Mouse (Mus musculus): Measurements from ENCODE around the gene Skp1a. TPM values are rescaled to one million over a fixed set of nuclear protein-coding genes. Genes with fewer than 3 reads are reported as not detected.
A peak's percentile ranks its signal among the peaks of the same experiment; 100 is the strongest.

Gene Skp1a
- polyA plus RNA-seq, 1 experiment from 2014 or later: 1,103 TPM

- peak overlapping the region; percentile 98 for H3K4me3 ChIP-seq
- H3K9me3 ChIP-seq: no peaks in the 10 kb centered on the region
- H3K36me3 ChIP-seq: no peaks in the 10 kb centered on the region; the same call in 1 of the 2 replicates
- H3K4me1 ChIP-seq (replicated peaks): peaks cover 26% of the 10 kb centered on the region
- H3K4me2 ChIP-seq: peak overlapping the region; percentile 64
- peak overlapping the region; percentile 99 for H3K27ac ChIP-seq
- ATAC-seq (ENCODE audit: low FRiP score): no peak
- H3K9ac ChIP-seq: peak overlapping the region; percentile 99
- 70% methylated on average over 5 of the region's 5 CpGs for WGBS
- H3K27me3 ChIP-seq: no peaks in the 10 kb centered on the region
Observed at GRCm38 (mm10) chr11:52230694-52231093, 1.1 kb upstream of the Skp1a start.

- peaks cover 26% of the 10 kb centered on the region for H3K4me1 ChIP-seq (replicated peaks)
- 43% methylated on average over 3 of the region's 3 CpGs for WGBS
- peaks cover 12% of the 10 kb centered on the region for H3K36me3 ChIP-seq
- no peak for ATAC-seq (ENCODE audit: low FRiP score)
- H3K9me3 ChIP-seq: no peaks in the 10 kb centered on the region
- peak overlapping the region; percentile 98 for H3K4me3 ChIP-seq
- H3K27ac ChIP-seq: no peak overlapping the region
- H3K4me2 ChIP-seq: peak overlapping the region; percentile 72
- peak overlapping the region; percentile 99 for H3K9ac ChIP-seq
- no peaks in the 10 kb centered on the region for H3K27me3 ChIP-seq
Observed at GRCm38 (mm10) chr11:52233043-52233653, 1.4 kb downstream of the Skp1a start.

- Histone ChIP-seq H3K4me2 (peak overlapping the region; percentile 72), H3K27me3 (no peaks in the 10 kb centered on the region), H3K9ac (peak overlapping the region; percentile 43; the same call in 1 of the 2 replicates), H3K4me3 (peak overlapping the region; percentile 98; the same call in 1 of the 2 replicates), H3K27ac (no peak overlapping the region), H3K4me1 (replicated peaks) (peaks cover 26% of the 10 kb centered on the region), H3K36me3 (peaks cover 18% of the 10 kb centered on the region), H3K9me3 (no peaks in the 10 kb centered on the region)
- ATAC-seq (ENCODE audit: low FRiP score): no peak
- 100% methylated on average over 1 of the region's 1 CpGs for WGBS
Observed at GRCm38 (mm10) chr11:52233906-52234305, 2.1 kb downstream of the Skp1a start.

GRCm38 (mm10) chr11:52234509-52234908 lies 2.7 kb downstream of the Skp1a start:
- Histone ChIP-seq H3K9ac (no peak overlapping the region), H3K4me1 (replicated peaks) (peaks cover 26% of the 10 kb centered on the region), H3K27ac (no peak overlapping the region), H3K36me3 (peaks cover 24% of the 10 kb centered on the region), H3K4me3 (no peak overlapping the region), H3K4me2 (0 out of 2 replicates have a peak overlapping the region, but pooled peaks have one; percentile 15), H3K9me3 (no peaks in the 10 kb centered on the region), H3K27me3 (no peaks in the 10 kb centered on the region)
- no peak for ATAC-seq (ENCODE audit: low FRiP score)

- no peaks in the 10 kb centered on the region for H3K9me3 ChIP-seq
- H3K4me3 ChIP-seq: no peak overlapping the region
- no peak for ATAC-seq (ENCODE audit: low FRiP score)
- H3K27me3 ChIP-seq: no peaks in the 10 kb centered on the region
- H3K9ac ChIP-seq: no peak overlapping the region
- WGBS: 90% methylated on average over 4 of the region's 4 CpGs
- peaks cover 68% of the 10 kb centered on the region for H3K36me3 ChIP-seq
- H3K4me1 ChIP-seq (replicated peaks): no peaks in the 10 kb centered on the region
- H3K4me2 ChIP-seq: no peak overlapping the region
- H3K27ac ChIP-seq: no peak overlapping the region
Observed at GRCm38 (mm10) chr11:52240898-52241542, 9.2 kb downstream of the Skp1a start.

GRCm38 (mm10) chr11:52249452-52249851 lies 17.7 kb downstream of the Skp1a start:
- WGBS: 86% methylated on average over 2 of the region's 2 CpGs
- no peak overlapping the region for H3K4me3 ChIP-seq
- no peaks in the 10 kb centered on the region for H3K27me3 ChIP-seq
- no peak overlapping the region for H3K4me2 ChIP-seq
- H3K4me1 ChIP-seq (replicated peaks): no peaks in the 10 kb centered on the region
- H3K36me3 ChIP-seq: peaks cover 46% of the 10 kb centered on the region
- no peak overlapping the region for H3K9ac ChIP-seq
- no peaks in the 10 kb centered on the region for H3K9me3 ChIP-seq
- no peak overlapping the region for H3K27ac ChIP-seq
- no peak for ATAC-seq (ENCODE audit: low FRiP score)

- 85% methylated on average over 5 of the region's 5 CpGs for WGBS
- H3K4me2 ChIP-seq: no peak overlapping the region
- no peak overlapping the region for H3K9ac ChIP-seq
Observed at GRCm38 (mm10) chr11:52251770-52252169, 20.0 kb downstream of the Skp1a start.

GRCm38 (mm10) chr11:52252692-52253091 lies 20.9 kb downstream of the Skp1a start:
- Histone ChIP-seq H3K4me3 (no peak overlapping the region), H3K9ac (no peak overlapping the region), H3K36me3 (peaks cover 24% of the 10 kb centered on the region), H3K4me1 (replicated peaks) (no peaks in the 10 kb centered on the region), H3K9me3 (no peaks in the 10 kb centered on the region), H3K27me3 (no peaks in the 10 kb centered on the region), H3K4me2 (no peak overlapping the region), H3K27ac (no peak overlapping the region)
- no peak for ATAC-seq (ENCODE audit: low FRiP score)
- 73% methylated on average over 1 of the region's 1 CpGs for WGBS

More at GRCm38 (mm10) chr11:52251770-52252169, 20.0 kb downstream of the Skp1a start:
- Histone ChIP-seq H3K4me1 (replicated peaks) (no peaks in the 10 kb centered on the region), H3K36me3 (peaks cover 29% of the 10 kb centered on the region), H3K27me3 (no peaks in the 10 kb centered on the region), H3K4me3 (no peak overlapping the region), H3K9me3 (no peaks in the 10 kb centered on the region), H3K27ac (no peak overlapping the region)
- no peak for ATAC-seq (ENCODE audit: low FRiP score)

GRCm38 (mm10) chr11:52253674-52254375 lies 22.0 kb downstream of the Skp1a start:
- ATAC-seq (ENCODE audit: low FRiP score): peak; percentile 80
- no peak overlapping the region for H3K9ac ChIP-seq
- H3K27ac ChIP-seq: no peak overlapping the region
- no peaks in the 10 kb centered on the region for H3K4me1 ChIP-seq (replicated peaks)
- H3K27me3 ChIP-seq: no peaks in the 10 kb centered on the region
- no peak overlapping the region for H3K4me2 ChIP-seq
- H3K36me3 ChIP-seq: peaks cover 20% of the 10 kb centered on the region
- no peak overlapping the region for H3K4me3 ChIP-seq
- H3K9me3 ChIP-seq: no peaks in the 10 kb centered on the region
- WGBS: 68% methylated on average over 11 of the region's 11 CpGs

- Histone ChIP-seq H3K9ac (no peak overlapping the region), H3K4me1 (replicated peaks) (no peaks in the 10 kb centered on the region), H3K27ac (no peak overlapping the region), H3K4me2 (no peak overlapping the region), H3K9me3 (no peaks in the 10 kb centered on the region), H3K27me3 (no peaks in the 10 kb centered on the region), H3K36me3 (peaks cover 9% of the 10 kb centered on the region; the same call in 1 of the 2 replicates), H3K4me3 (no peak overlapping the region)
- ATAC-seq (ENCODE audit: low FRiP score): no peak
- WGBS: 87% methylated on average over 8 of the region's 8 CpGs
Observed at GRCm38 (mm10) chr11:52255077-52255476, 23.3 kb downstream of the Skp1a start.

GRCm38 (mm10) chr11:52257376-52257775 lies 25.6 kb downstream of the Skp1a start:
- WGBS: 90% methylated on average over 3 of the region's 3 CpGs
- no peak overlapping the region for H3K4me3 ChIP-seq

GRCm38 (mm10) chr11:52258711-52259110 lies 26.9 kb downstream of the Skp1a start:
- Histone ChIP-seq H3K36me3 (0 out of 2 replicates have a peak, but pooled peaks cover 4% of the 10 kb centered on the region), H3K4me2 (no peak overlapping the region)
- ATAC-seq (ENCODE audit: low FRiP score): no peak

More at GRCm38 (mm10) chr11:52257376-52257775, 25.6 kb downstream of the Skp1a start:
- H3K36me3 ChIP-seq: 0 out of 2 replicates have a peak, but pooled peaks cover 4% of the 10 kb centered on the region
- no peak for ATAC-seq (ENCODE audit: low FRiP score)
- H3K27ac ChIP-seq: no peak overlapping the region
- H3K27me3 ChIP-seq: no peaks in the 10 kb centered on the region
- no peak overlapping the region for H3K4me2 ChIP-seq
- H3K9me3 ChIP-seq: no peaks in the 10 kb centered on the region
- H3K4me1 ChIP-seq (replicated peaks): no peaks in the 10 kb centered on the region
- H3K9ac ChIP-seq: no peak overlapping the region

More at GRCm38 (mm10) chr11:52258711-52259110, 26.9 kb downstream of the Skp1a start:
- Histone ChIP-seq H3K9ac (no peak overlapping the region), H3K4me3 (no peak overlapping the region), H3K9me3 (no peaks in the 10 kb centered on the region), H3K27ac (no peak overlapping the region), H3K27me3 (no peaks in the 10 kb centered on the region), H3K4me1 (replicated peaks) (no peaks in the 10 kb centered on the region)
- WGBS: 83% methylated on average over 5 of the region's 5 CpGs
